Mouse (Mus musculus) testis, postnatal 14 days (tissue): ENCODE results near the gene Myh9.

ENCODE experiments used
- DNase-seq: peaks from one replicate; pipeline ENCODE4 v3.0.0; 2021; ENCODE audit warnings: low spot score

Gene Myh9

GRCm38 (mm10) chr15:77788356-77788755, 53.6 kb downstream of the Myh9 start:
- no peak for DNase-seq

DNA sequence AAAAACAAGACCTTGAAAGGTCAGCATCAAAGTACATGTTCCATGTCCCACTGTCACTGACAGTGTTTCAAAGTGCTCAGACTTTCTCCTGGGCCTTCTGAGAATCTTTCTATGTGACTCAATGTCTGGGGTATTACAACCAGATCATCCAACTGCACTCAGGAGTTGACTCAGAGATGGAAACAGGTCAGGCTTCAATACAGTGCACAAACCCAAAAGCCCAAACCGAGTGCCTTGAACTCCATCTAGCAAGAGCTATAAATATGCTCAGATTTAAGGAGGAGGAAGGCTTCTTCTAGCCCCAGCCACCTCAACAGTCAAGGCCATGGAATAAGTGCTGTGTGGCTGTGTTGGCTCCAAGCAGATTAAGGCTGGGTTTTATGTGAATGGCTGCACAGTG, 56.2 kb downstream of the Myh9 start:
- DNase-seq = no peak

- DNase-seq = peak; percentile 54
These were observed 57.7 kb downstream of the Myh9 start for GRCm38 (mm10) chr15:77784039-77784824.

GRCm38 (mm10) chr15:77782449-77783014, 59.4 kb downstream of the Myh9 start:
- DNase-seq = no peak

DNA sequence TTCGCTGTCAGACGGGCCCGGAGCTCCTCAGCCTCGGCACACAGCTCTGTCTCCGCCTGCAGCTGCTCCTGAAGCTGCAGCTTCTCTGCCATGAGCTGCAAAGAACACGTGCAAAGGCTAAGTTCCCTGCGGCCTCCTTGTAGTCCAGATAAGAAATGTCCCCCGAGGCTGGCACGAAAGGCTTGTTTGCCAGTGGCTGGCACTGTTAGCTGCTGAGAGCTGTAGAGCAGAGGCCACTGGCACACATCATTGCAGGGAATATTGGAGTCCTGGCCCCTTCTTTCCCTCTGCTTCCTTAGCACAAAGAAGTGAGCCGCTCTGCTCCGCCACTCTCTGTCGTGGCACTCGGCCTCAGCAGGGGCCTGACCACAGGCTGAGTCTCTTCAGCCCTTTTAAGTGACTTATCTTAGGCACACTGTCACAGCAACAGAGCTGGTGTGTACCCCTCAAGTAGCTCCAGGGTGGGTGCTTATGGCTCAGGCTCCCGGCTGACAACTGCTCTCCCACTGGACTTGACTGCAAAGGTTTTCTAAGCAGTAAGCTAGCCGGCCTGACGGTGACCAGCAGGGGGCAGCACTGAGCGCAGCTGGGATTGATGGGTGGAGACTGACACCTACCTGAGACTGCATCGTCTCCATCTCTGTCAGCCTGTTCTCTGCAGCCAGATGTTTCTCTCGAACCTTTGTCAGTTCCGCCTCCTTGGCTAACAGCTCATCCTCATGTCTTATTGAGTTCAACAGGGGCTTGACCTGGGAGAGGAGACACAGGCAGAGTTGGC, 66.6 kb downstream of the Myh9 start:
- peak; percentile 61 for DNase-seq

GRCm38 (mm10) chr15:77774303-77774702, 67.7 kb downstream of the Myh9 start:
- no peak for DNase-seq

DNA sequence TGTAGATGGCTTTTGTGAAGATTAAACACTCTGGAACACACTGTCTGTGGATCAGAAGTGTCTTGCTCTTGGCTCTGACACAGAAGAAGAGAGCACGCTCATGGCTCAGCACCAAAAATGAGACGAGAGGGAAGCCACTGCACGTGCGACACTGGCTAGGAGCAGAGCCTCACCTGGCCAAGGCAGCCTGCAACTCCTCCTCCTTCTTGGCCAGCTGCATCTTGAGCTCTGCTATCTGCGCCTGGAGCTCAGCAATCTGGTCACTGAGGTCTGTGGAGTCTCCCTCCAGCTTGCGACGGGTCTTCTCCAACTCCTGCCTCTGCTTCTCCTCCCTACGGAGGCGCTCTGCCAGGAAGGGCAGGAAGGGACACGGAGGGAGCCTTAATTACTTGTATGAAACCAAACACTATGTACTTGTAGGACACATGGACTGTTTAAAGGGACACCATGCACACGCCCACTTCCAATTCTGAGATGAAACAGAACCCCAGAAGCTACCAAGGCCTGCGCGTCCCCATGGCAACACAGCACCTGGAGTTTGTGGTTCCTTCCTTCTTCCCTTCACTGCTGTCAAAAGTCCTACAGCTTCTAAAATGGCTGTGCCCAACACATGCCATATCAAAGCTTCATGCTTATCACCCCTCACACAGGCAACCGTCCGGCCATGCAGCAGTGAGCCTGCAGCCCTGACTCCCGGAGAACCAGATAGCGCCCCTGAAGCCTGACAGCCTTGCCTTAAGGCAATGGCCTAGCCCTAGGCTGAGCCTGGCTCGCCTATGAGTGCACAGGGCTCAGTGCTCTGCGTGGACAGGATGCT, 68.7 kb downstream of the Myh9 start:
- DNase-seq = no peak

DNA sequence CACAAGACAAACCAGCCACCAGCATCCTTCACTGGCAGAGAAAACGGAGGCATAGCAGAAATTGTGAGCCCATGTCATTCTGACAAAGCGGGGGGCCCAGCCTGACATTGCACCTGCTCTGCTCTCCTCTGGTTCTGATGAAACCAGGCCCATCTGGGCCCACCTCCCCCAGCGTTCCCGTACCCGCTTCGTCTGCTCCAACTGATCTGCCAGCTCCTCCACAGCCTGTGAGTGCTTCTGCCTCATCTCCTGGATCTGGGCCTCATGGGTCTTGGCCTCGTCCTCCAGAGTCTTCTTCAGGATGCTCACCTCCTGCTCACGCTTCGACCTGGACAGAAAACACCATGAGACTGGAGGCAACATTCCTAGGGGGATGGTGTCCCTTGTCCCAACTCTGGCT, 71.0 kb downstream of the Myh9 start:
- no peak for DNase-seq

DNA sequence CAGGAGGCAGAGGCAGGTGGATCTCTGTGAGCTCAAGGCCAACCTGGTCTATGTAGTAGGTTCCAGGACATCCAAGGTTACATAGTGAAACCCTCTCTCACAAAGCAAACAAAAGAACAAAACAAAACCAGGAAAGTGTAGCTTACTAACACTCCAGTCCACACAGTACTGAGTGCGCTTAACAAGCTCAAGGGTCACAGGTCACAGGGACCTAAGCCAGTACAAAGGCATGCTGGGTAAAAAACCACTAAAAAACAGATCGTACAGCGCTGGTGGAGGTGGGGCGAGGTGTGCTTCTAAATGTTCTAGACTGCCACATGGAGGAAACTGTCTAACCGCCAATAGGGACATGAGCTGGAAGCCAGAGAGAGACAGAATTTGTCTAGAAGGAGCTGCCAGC, 71.6 kb downstream of the Myh9 start:
- DNase-seq = no peak

- DNase-seq = no peak
These were observed 75.0 kb downstream of the Myh9 start for GRCm38 (mm10) chr15:77766981-77767380.

DNA sequence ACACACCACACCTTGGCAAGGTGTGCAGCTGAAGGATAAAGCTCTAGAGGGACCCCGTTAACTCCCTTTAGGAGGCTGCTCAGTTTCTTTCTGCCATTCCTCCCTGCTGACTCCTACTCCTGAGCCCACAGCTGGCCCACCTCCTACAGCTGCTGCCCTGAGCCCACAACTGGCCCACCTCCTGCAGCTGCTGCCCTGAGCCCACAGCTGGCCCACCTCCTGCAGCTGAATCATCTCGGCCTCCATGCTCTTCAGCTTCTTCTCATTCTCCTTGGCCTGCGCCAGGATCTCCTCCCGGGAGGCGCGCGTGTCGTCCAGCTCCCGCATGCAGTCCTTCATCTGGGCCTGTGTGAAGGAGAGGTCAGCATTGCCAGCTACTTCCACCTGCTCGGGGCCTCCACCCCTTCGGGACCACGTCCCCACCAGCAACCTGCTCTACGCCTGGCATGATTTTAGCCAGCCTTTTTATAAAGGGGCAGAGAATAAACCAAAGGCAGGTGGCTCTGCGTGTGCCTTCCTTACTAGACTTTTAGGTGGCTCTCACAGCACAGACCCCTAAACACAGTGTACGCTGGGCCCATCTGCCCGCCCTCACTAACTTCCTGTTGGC, 76.4 kb downstream of the Myh9 start:
- no peak for DNase-seq

GRCm38 (mm10) chr15:77764391-77765006, 77.5 kb downstream of the Myh9 start:
- DNase-seq = peak; percentile 62

DNA sequence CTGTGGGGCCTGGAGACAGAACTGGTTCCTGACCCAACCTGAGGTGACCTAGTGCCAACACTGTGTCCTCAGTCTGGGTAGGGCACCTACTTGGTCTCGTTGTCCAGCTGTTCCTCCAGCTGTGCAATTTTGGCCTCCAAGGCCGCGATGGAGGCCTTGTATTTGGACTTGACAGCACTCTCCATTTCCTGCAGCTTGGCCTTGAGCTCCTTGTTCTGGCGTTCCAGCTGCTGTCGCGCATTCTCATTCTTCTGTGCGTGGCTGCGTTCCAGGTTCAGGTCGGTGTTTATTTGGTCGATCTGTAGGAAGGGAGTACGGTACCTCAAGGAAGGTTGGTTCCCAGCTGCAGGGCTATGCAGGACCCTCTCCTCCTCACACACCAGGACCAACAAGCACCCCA, 78.3 kb downstream of the Myh9 start:
- peak; percentile 45 for DNase-seq

DNA sequence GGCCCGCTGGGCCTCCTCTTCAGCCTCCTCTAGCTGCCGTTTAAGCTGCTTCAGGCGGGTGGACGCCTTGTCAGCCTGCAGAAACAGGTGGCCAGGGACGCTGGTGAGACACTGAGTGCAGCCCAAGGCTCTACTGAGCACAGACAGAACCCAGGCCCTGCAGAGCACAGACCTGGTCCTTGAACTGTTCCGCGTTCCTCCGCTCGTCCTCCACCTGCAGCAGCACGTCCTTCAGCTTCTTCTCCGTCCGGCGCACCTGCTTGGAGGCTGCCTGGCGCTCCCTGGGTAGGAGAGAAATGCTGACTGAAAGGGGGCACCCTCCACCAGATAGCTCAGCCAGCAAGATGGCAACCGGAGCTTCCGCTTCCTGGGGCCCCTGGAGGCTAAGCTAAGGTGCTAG, 78.9 kb downstream of the Myh9 start:
- no peak for DNase-seq

DNA sequence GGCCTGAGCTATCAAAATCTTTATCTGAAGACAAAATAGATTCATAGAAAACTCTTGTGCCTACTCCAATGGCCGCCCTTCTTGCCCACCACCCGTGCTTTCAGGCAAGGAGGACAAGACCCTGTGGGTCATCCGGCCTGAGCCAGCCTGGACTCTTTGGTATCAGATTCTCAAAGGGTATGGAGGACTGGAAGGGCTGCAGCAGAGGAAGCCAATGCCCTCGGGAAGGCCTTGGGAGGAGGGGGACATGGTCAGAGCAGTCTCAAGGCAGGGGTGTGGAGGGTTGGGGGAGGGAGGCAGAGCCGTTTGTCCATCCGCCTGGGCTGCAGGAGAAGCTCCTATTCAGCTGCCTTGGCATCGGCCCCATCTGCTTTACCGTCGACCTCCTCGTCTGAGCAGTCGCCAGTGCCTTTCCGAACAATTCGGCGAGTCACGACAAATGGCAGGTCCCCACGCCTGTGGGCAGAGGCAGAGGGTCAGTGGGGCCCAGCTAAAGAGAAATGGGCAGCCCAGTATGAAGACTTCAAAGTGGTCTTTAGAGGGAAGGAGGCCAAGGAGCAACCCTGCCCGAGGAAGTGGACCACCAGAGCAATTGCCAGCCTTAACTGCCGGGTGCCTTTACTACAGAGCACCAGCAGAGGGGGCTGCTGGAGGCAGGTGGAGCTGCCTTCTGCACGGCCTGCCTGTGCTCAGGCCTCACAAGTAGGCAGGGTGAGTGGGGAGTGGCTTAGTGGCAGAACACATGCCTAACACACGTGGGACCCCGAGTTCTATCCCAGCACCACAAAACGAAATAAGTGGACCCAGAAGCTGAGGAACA, 80.2 kb downstream of the Myh9 start:
- no peak for DNase-seq

DNA sequence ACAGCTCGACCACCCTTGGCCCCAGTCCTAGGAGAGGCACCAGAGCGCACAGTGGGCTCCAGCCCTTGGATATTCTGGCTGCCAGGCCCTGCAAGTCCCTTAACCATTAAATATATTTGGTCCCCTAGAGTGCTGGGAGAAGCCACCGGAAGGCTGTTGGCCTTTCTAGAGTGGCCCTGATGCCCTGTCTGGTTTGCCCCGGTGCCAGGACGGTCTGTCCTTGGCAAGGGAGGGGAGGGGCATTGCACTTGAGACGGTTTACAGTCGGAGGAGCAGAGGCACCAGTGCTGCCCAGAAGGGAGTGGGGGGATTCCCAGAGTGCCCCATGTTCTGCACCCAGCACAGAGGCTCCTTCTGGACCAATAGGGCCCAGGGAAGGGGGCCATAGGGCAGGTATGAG, 80.9 kb downstream of the Myh9 start:
- DNase-seq = no peak

GRCm38 (mm10) chr15:77760037-77760436, 81.9 kb downstream of the Myh9 start:
- no peak for DNase-seq

GRCm38 (mm10) chr15:77757586-77758226, 84.3 kb downstream of the Myh9 start:
- no peak for DNase-seq

- no peak for DNase-seq
These were observed 85.1 kb downstream of the Myh9 start, which contains the start of gene Apol8 for GRCm38 (mm10) chr15:77756848-77757247. TSS of gene Apol8 (minus strand) at chr15:77757003.

DNA sequence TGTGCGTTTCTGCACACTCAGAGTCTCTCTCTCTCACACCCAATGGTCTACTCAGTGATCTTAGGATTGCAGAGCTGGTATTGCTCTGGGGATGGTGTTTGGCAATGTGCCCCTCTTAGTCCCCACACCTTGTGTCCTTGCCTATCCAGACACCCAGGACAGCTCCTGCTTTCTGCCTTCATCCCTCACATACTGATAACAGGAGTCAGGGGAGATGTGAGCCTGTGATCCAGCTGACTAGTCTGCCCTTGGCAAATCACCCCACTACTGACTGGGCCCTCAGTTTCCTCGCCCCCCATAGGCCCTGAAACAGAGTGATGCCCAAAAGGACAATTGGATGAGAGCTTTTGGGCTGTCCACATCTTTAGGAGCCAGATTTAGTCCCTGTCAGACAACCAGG, 85.9 kb downstream of the Myh9 start:
- DNase-seq = no peak
